Mouse (Mus musculus) large intestine, adult 2 months (tissue): ENCODE measurements around the gene Umps. TPM values are rescaled to one million over a fixed set of nuclear protein-coding genes. Genes with fewer than 3 reads are reported as not detected.

Experiments used
- DNase-seq: peaks from one replicate; pipeline ENCODE4 v3.0.0-alpha.2; 2012; ENCODE audit warnings: low read depth, low spot score
- WGBS: fragments of 180-500 bp; shearing (Covaris S2); methylation state at CpG from one replicate; pipeline ENCODE4 v1.1.7; 2018; 5-methylcytosine and 5-hydroxymethylcytosine counted together
- polyA plus RNA-seq: library from polyadenylated mRNA; depleted of rRNA; stranded (reverse); fragments of >200 nt; gene quantifications from 2 replicates; pipeline ENCODE4 v1.2.3, GENCODE M21; 2012

Gene Umps
- polyA plus RNA-seq, 1 experiment, result 6.9 TPM

- WGBS, result 22% methylated on average over 5 of the region's 5 CpGs
- DNase-seq, result peak; percentile 53
Observed at GRCm38 (mm10) chr16:33934701-33935406, 32.0 kb downstream of the Umps start.

- peak; percentile 58 for DNase-seq
- 35% methylated on average over 11 of the region's 11 CpGs for WGBS
Observed at GRCm38 (mm10) chr16:33933411-33933810, 33.4 kb downstream of the Umps start.

- DNase-seq, result no peak
- WGBS, result 45% methylated on average over 5 of the region's 5 CpGs
Observed at GRCm38 (mm10) chr16:33932126-33932525, 34.7 kb downstream of the Umps start.

GRCm38 (mm10) chr16:33931682-33932081, 35.2 kb downstream of the Umps start:
- DNase-seq, result no peak
- WGBS, result 46% methylated on average over 2 of the region's 2 CpGs

GRCm38 (mm10) chr16:33930785-33931184, 36.1 kb downstream of the Umps start:
- DNase-seq, result no peak
- 69% methylated on average over 6 of the region's 6 CpGs for WGBS

- no peak for DNase-seq
- WGBS, result 75% methylated on average over 9 of the region's 9 CpGs
Observed at GRCm38 (mm10) chr16:33928788-33929462, 37.9 kb downstream of the Umps start.

GRCm38 (mm10) chr16:33927263-33927824, 39.5 kb downstream of the Umps start:
- 77% methylated on average over 6 of the region's 6 CpGs for WGBS
- DNase-seq, result no peak

- 92% methylated on average over 8 of the region's 8 CpGs for WGBS
- DNase-seq, result no peak
Observed at GRCm38 (mm10) chr16:33923758-33924157, 43.1 kb downstream of the Umps start.

GRCm38 (mm10) chr16:33923001-33923316, 43.9 kb downstream of the Umps start:
- 34% methylated on average over 5 of the region's 5 CpGs for WGBS

GRCm38 (mm10) chr16:33922111-33923000, 44.5 kb downstream of the Umps start:
- no peak for DNase-seq
- WGBS, result 48% methylated on average over 18 of the region's 18 CpGs

More at GRCm38 (mm10) chr16:33923001-33923316, 43.9 kb downstream of the Umps start:
- no peak for DNase-seq

- WGBS, result 84% methylated on average over 5 of the region's 5 CpGs
- no peak for DNase-seq
Observed at GRCm38 (mm10) chr16:33921514-33921913, 45.3 kb downstream of the Umps start.

- 80% methylated on average over 5 of the region's 5 CpGs for WGBS
- no peak for DNase-seq
Observed at GRCm38 (mm10) chr16:33917926-33918325, 48.9 kb downstream of the Umps start.

GRCm38 (mm10) chr16:33917390-33917789, 49.4 kb downstream of the Umps start:
- WGBS, result 58% methylated on average over 5 of the region's 5 CpGs
- no peak for DNase-seq

GRCm38 (mm10) chr16:33916473-33917251, 50.2 kb downstream of the Umps start:
- 44% methylated on average over 12 of the region's 12 CpGs for whole genome bisulfite sequencing
- no peak for DNase-seq

GRCm38 (mm10) chr16:33914997-33915396, 51.8 kb downstream of the Umps start:
- DNase-seq, result no peak
- 49% methylated on average over 4 of the region's 4 CpGs for WGBS

- DNase-seq, result no peak
- WGBS, result 92% methylated on average over 4 of the region's 4 CpGs
Observed at GRCm38 (mm10) chr16:33908239-33908638, 58.6 kb downstream of the Umps start.
